Mouse (Mus musculus): ENCODE results near the gene Rnf43. TPM values are rescaled to one million over a fixed set of nuclear protein-coding genes. Genes with fewer than 3 reads are reported as not detected.
A peak's percentile ranks its signal among the peaks of the same experiment; 100 is the strongest.

Rnf43 gene
- polyA plus RNA-seq, 1 experiment from 2014 or later: 0.92 TPM

- Histone ChIP-seq H3K4me1 (no peaks in the 10 kb centered on the region), H3K4me3 (no peak overlapping the region), H3K27ac (replicated peaks) (no peak overlapping the region), H3K9ac (replicated peaks) (no peak overlapping the region), H3K36me3 (peaks cover 39% of the 10 kb centered on the region), H3K9me3 (no peaks in the 10 kb centered on the region), H3K27me3 (no peaks in the 10 kb centered on the region), H3K4me2 (replicated peaks) (no peak overlapping the region)
- no peak for ATAC-seq (replicated peaks)
- WGBS: 95% methylated on average over 3 of the region's 3 CpGs
Measured at GRCm38 (mm10) chr11:87772354-87772753, 109.8 kb downstream of the Rnf43 start.

- peaks cover 16% of the 10 kb centered on the region for H3K36me3 ChIP-seq
Measured at GRCm38 (mm10) chr11:87778100-87778765, 115.7 kb downstream of the Rnf43 start.

GRCm38 (mm10) chr11:87778915-87779314 lies 116.4 kb downstream of the Rnf43 start:
- Histone ChIP-seq H3K4me2 (replicated peaks) (peak overlapping the region; percentile 51), H3K27me3 (no peaks in the 10 kb centered on the region), H3K4me3 (no peak overlapping the region), H3K9me3 (no peaks in the 10 kb centered on the region), H3K9ac (replicated peaks) (no peak overlapping the region), H3K36me3 (peaks cover 13% of the 10 kb centered on the region), H3K27ac (replicated peaks) (no peak overlapping the region), H3K4me1 (peaks cover 14% of the 10 kb centered on the region)
- WGBS: 40% methylated on average over 12 of the region's 12 CpGs
- no peak for ATAC-seq (replicated peaks)

More at GRCm38 (mm10) chr11:87778100-87778765, 115.7 kb downstream of the Rnf43 start:
- Histone ChIP-seq H3K9ac (replicated peaks) (peak overlapping the region; percentile 46), H3K4me3 (peak overlapping the region; percentile 28), H3K4me1 (peaks cover 14% of the 10 kb centered on the region), H3K9me3 (no peaks in the 10 kb centered on the region), H3K27ac (replicated peaks) (no peak overlapping the region), H3K27me3 (no peaks in the 10 kb centered on the region), H3K4me2 (replicated peaks) (peak overlapping the region; percentile 51)
- 9% methylated on average over 31 of the region's 32 CpGs for WGBS
- ATAC-seq (replicated peaks): peak; percentile 81

GRCm38 (mm10) chr11:87779392-87779791 lies 116.9 kb downstream of the Rnf43 start:
- Histone ChIP-seq H3K9me3 (no peaks in the 10 kb centered on the region), H3K9ac (replicated peaks) (no peak overlapping the region), H3K4me3 (no peak overlapping the region), H3K36me3 (peaks cover 13% of the 10 kb centered on the region), H3K4me2 (replicated peaks) (no peak overlapping the region), H3K27ac (replicated peaks) (no peak overlapping the region), H3K4me1 (peaks cover 14% of the 10 kb centered on the region), H3K27me3 (no peaks in the 10 kb centered on the region)
- ATAC-seq (replicated peaks): no peak
- 92% methylated on average over 4 of the region's 4 CpGs for WGBS

GRCm38 (mm10) chr11:87780130-87780529 lies 117.6 kb downstream of the Rnf43 start:
- no peak overlapping the region for H3K27ac ChIP-seq (replicated peaks)
- peaks cover 14% of the 10 kb centered on the region for H3K4me1 ChIP-seq
- ATAC-seq (replicated peaks): no peak
- H3K4me3 ChIP-seq: no peak overlapping the region
- no peaks in the 10 kb centered on the region for H3K27me3 ChIP-seq
- H3K9ac ChIP-seq (replicated peaks): no peak overlapping the region
- 88% methylated on average over 8 of the region's 8 CpGs for WGBS
- no peak overlapping the region for H3K4me2 ChIP-seq (replicated peaks)
- peaks cover 16% of the 10 kb centered on the region for H3K36me3 ChIP-seq
- H3K9me3 ChIP-seq: no peaks in the 10 kb centered on the region

MicroRNAs encoded within 50 kb of the gene (microRNA counts, 519-probe panel; counts per million panel counts)
- microRNA mmu-miR-142-3p: 2,703 counts per million, percentile 62 among the panel's probes with 10 or more counts
- 3,437 counts per million, percentile 83 among the panel's probes with 10 or more counts for microRNA mmu-miR-142-5p

Small RNA genes lying within 50 kb of the gene (microRNA-seq; reads per million reads assigned to microRNA genes)
- gene Mir142: not detected
- not detected for gene Mir142b

Other genes starting within 250 kb of the Rnf43 start
- gene Gm11492, start 96.1 kb upstream of the Rnf43 start, polyA plus RNA-seq (2015; fragmentation: Nextera tagmentation; extraction: Ambion mirVana): not detected in 2 replicates
- 18.0 and 22.2 TPM in 2 replicates for gene Sept4, start 93.8 kb upstream of the Rnf43 start, polyA plus RNA-seq (2015; fragmentation: Nextera tagmentation; extraction: Ambion mirVana)
- gene Mtmr4, start 70.6 kb upstream of the Rnf43 start, polyA plus RNA-seq (2015; fragmentation: Nextera tagmentation; extraction: Ambion mirVana): 62.4 and 62.7 TPM in 2 replicates
- gene Hsf5, start 45.6 kb upstream of the Rnf43 start, polyA plus RNA-seq (2015; fragmentation: Nextera tagmentation; extraction: Ambion mirVana): 0.48 and 0.55 TPM in 2 replicates
- gene Supt4a, start 74.8 kb downstream of the Rnf43 start, polyA plus RNA-seq (2015; fragmentation: Nextera tagmentation; extraction: Ambion mirVana): 160 and 164 TPM in 2 replicates
- gene Tspoap1, start 97.8 kb downstream of the Rnf43 start, polyA plus RNA-seq (2015; fragmentation: Nextera tagmentation; extraction: Ambion mirVana): 30.3 and 31.8 TPM in 2 replicates
- gene Mpo, start 130.9 kb downstream of the Rnf43 start, polyA plus RNA-seq (2015; fragmentation: Nextera tagmentation; extraction: Ambion mirVana): 0.18 and 0.27 TPM in 2 replicates
- 0.62 and 0.89 TPM in 2 replicates for gene Lpo, start 165.6 kb downstream of the Rnf43 start, polyA plus RNA-seq (2015; fragmentation: Nextera tagmentation; extraction: Ambion mirVana)
- 12.1 and 13.3 TPM in 2 replicates for gene Mks1, start 190.5 kb downstream of the Rnf43 start, polyA plus RNA-seq (2015; fragmentation: Nextera tagmentation; extraction: Ambion mirVana)
- 0.09 and 0.28 TPM in 2 replicates for gene Epx, start 212.8 kb downstream of the Rnf43 start, polyA plus RNA-seq (2015; fragmentation: Nextera tagmentation; extraction: Ambion mirVana)
- gene Olfr462, start 229.5 kb downstream of the Rnf43 start, polyA plus RNA-seq (2015; fragmentation: Nextera tagmentation; extraction: Ambion mirVana): not detected in 2 replicates
- not detected in 2 replicates for gene Olfr463, start 234.7 kb downstream of the Rnf43 start, polyA plus RNA-seq (2015; fragmentation: Nextera tagmentation; extraction: Ambion mirVana)